Mouse (Mus musculus) hindbrain, embryonic 12.5 days (tissue): ENCODE data around the gene Cep131. TPM values are rescaled to one million over a fixed set of nuclear protein-coding genes. Genes with fewer than 3 reads are reported as not detected.

Source experiments
- ATAC-seq: fragments of 200-750 bp; cut with Nextera tagmentation; 2 replicates; pipeline ENCODE4 v1.8.0; 2017; ENCODE audit warnings: moderate TSS enrichment; ENCODE audit not compliant: low FRiP score
- H3K27ac ChIP-seq: fragments of 300-500 bp; sonication (generic); 2 replicates; pipeline ENCODE4 v1.5.1; 2016; ENCODE audit warnings: mild to moderate bottlenecking
- H3K27me3 ChIP-seq: fragments of 300-500 bp; sonication (generic); 2 replicates; pipeline ENCODE4 v1.6.1; 2016; ENCODE audit warnings: mild to moderate bottlenecking
- H3K36me3 ChIP-seq: fragments of 300-500 bp; sonication (generic); 2 replicates; pipeline ENCODE4 v1.6.1; 2016; ENCODE audit warnings: mild to moderate bottlenecking
- H3K4me1 ChIP-seq: fragments of 300-500 bp; sonication (generic); 2 replicates; pipeline ENCODE4 v1.6.1; 2016
- H3K4me2 ChIP-seq: fragments of 300-500 bp; sonication (generic); replicated peaks from 2 replicates; pipeline ENCODE4 v1.6.1; 2016; ENCODE audit warnings: mild to moderate bottlenecking
- H3K4me3 ChIP-seq: fragments of 300-500 bp; sonication (generic); 2 replicates; pipeline ENCODE4 v1.5.1; 2016; ENCODE audit warnings: mild to moderate bottlenecking
- H3K9ac ChIP-seq: fragments of 300-500 bp; sonication (generic); 2 replicates; pipeline ENCODE4 v1.6.1; 2016; ENCODE audit warnings: mild to moderate bottlenecking, moderate library complexity
- H3K9me3 ChIP-seq: fragments of 300-500 bp; sonication (generic); replicated peaks from 2 replicates; pipeline ENCODE4 v1.6.1; 2016; ENCODE audit warnings: mild to moderate bottlenecking
- WGBS: fragments of 180-500 bp; shearing (Covaris S2); methylation state at CpG from one replicate; pipeline ENCODE4 v1.1.7; 2016; 5-methylcytosine and 5-hydroxymethylcytosine counted together
- polyA plus RNA-seq: library from polyadenylated mRNA; unstranded; fragments of >200 nt; fragmentation: Nextera tagmentation; extraction: Ambion mirVana; gene quantifications from 2 replicates; pipeline ENCODE4 v1.2.1, GENCODE M21; 2016

Gene Cep131
- polyA plus RNA-seq, 1 experiment from 2014 or later, result 47.3 TPM

DNA sequence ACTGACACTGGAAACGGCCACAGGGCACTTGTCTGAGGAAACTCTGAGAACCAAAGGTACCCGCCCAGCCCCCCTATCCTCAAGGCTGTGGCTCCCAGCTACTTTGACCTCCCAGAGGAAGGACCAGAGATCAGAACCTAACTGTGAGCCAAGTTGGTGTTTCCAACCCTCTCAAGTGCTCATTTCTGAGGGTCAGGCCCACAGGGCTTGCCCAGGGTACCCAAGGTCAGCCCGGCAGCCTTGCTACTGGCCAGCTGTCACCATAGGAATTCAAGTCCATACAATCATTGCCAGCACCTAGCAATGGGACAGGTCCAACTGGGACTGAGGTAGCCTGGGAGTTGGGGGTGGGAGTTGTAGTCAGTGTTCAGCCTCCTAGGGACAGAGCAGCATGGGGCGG is 4.0 kb upstream of the Cep131 start:
- peaks cover 9% of the 10 kb centered on the region for H3K4me1 ChIP-seq
- H3K36me3 ChIP-seq, result peaks cover 52% of the 10 kb centered on the region
- no peak overlapping the region for H3K27ac ChIP-seq
- 94% methylated on average over 4 of the region's 4 CpGs for WGBS
- no peak for ATAC-seq
- no peaks in the 10 kb centered on the region for H3K9me3 ChIP-seq
- no peak overlapping the region for H3K4me2 ChIP-seq
- no peaks in the 10 kb centered on the region for H3K27me3 ChIP-seq
- H3K9ac ChIP-seq, result no peak overlapping the region
- H3K4me3 ChIP-seq, result no peak overlapping the region

DNA sequence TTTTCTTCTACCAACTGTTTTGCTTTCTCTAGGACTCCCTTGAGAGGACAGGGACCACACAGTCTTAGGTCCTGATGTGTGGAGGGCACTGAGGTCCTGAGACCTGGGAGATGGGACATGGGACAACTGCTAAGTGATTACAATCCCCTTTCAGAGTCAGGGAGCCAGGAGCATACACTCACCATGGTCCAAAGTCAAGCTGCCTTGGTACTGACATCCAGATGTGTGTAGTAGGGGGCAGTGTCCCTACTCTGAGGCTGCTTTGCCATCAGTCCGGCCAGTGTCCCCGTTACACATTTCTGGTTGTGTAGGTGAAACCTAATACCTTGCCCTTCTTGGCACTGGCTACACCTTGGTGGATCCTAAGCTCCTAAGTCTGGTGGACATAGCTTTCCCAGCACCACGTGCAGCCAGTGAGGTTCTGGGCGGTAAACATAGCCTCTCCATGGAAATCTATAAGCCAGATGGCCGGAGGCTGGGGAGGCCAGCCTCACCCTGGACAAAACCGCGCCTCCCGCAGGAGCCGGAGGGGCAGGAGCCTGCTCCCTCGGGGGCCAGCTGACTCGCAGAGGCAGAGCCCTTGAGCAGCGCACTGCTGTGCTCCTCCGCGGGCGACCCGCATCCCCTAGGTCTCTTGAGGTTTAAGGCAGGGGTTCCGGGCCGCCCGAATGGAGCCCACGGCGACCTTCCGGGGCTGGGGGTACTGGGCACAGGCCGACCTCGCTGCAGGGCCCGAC is 568 bp downstream of the Cep131 start:
- Histone ChIP-seq H3K4me1 (peaks cover 18% of the 10 kb centered on the region), H3K4me3 (peak overlapping the region; percentile 98), H3K27me3 (no peaks in the 10 kb centered on the region), H3K36me3 (peaks cover 28% of the 10 kb centered on the region), H3K27ac (peak overlapping the region; percentile 87), H3K4me2 (peak overlapping the region; percentile 87), H3K9ac (peak overlapping the region; percentile 97), H3K9me3 (no peaks in the 10 kb centered on the region)
- WGBS, result under 1% methylated on average over 25 of the region's 25 CpGs
- ATAC-seq, result peak; percentile 41

DNA sequence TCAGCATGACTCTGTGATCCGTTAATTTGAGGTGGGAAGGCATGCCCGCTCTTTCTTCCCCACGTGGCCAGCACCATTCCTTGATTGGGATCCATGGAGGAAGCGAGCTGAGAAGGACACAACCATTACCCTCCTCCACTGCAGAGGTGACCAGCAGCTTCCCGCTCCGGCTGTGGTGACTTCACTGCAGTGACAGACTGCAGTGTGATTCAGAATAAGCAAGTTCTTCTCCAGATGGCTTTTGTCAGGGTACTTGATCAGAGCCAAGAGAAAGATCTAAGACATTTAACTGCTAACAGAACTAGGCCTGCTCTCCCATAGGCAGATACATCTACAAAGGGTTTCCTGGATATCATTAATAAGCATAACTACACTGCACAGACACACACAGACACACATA is 6.3 kb downstream of the Cep131 start:
- no peak for ATAC-seq
- WGBS, result 93% methylated on average over 6 of the region's 6 CpGs
- Histone ChIP-seq H3K4me3 (no peak overlapping the region), H3K9me3 (no peaks in the 10 kb centered on the region), H3K36me3 (peaks cover 77% of the 10 kb centered on the region), H3K27me3 (no peaks in the 10 kb centered on the region), H3K4me1 (peaks cover 5% of the 10 kb centered on the region), H3K9ac (no peak overlapping the region), H3K27ac (no peak overlapping the region), H3K4me2 (no peak overlapping the region)

DNA sequence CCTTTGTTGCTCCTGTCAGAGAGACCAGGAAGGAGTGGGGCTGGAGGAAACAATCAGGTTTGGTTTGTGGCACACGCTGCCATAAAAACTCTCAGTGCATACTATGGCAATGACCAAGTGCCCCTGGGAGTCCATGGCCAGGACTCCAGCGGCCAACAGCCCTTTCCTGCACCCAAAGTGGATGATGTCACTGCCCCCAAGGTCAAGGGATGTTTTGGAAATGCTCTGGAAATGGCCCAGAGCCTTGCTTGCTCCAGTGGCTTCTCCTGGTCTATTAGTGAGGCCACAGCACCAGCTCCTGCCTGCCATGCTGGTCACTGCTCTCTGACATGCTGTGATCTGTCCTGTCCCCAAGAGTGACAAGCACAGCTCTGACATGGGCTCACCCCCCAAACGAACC is 10.4 kb downstream of the Cep131 start:
- no peak overlapping the region for H3K4me3 ChIP-seq
- 88% methylated on average over 3 of the region's 3 CpGs for WGBS
- H3K4me2 ChIP-seq, result no peak overlapping the region
- H3K4me1 ChIP-seq, result peaks cover 6% of the 10 kb centered on the region; the same call in 1 of the 2 replicates
- ATAC-seq, result no peak
- H3K36me3 ChIP-seq, result peaks cover 83% of the 10 kb centered on the region
- H3K27ac ChIP-seq, result no peak overlapping the region
- H3K27me3 ChIP-seq, result peaks cover 5% of the 10 kb centered on the region; the same call in 1 of the 2 replicates
- H3K9me3 ChIP-seq, result no peaks in the 10 kb centered on the region
- no peak overlapping the region for H3K9ac ChIP-seq

DNA sequence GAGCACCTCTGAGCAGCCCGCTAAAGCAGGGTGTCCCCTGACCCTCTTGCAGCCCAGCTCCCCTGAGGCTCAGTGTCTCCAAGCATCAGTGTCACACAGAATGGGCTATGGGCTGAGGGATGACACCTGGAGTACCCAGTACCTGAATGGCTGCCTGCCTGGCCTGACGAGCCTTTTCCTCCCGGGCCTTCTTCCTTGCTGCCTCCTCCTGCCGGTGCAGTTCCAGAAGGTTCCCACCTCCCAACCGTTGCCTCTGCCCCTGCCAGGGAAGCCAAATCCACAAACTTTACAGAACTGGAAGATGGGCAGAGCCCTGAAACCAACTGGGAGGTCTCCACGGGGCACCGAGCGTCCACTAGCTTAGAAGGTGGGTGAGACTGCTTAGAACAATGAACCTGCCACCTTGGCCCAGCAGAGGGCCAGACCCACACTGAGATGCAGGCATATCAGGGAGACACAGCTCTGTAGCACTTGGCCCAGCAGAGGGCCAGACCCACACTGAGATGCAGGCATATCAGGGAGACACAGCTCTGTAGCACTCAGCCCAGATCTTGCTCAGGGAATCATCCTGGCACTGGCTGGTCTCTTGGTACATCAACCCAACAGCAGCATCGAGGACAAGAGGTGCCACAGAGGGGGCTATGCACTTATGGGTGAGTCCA is 13.5 kb downstream of the Cep131 start:
- Histone ChIP-seq H3K4me1 (peaks cover 16% of the 10 kb centered on the region), H3K4me3 (no peak overlapping the region), H3K27ac (no peak overlapping the region), H3K9me3 (no peaks in the 10 kb centered on the region), H3K9ac (no peak overlapping the region), H3K36me3 (peaks cover 84% of the 10 kb centered on the region), H3K4me2 (no peak overlapping the region), H3K27me3 (peaks cover 5% of the 10 kb centered on the region)
- 92% methylated on average over 9 of the region's 9 CpGs for WGBS
- no peak for ATAC-seq

DNA sequence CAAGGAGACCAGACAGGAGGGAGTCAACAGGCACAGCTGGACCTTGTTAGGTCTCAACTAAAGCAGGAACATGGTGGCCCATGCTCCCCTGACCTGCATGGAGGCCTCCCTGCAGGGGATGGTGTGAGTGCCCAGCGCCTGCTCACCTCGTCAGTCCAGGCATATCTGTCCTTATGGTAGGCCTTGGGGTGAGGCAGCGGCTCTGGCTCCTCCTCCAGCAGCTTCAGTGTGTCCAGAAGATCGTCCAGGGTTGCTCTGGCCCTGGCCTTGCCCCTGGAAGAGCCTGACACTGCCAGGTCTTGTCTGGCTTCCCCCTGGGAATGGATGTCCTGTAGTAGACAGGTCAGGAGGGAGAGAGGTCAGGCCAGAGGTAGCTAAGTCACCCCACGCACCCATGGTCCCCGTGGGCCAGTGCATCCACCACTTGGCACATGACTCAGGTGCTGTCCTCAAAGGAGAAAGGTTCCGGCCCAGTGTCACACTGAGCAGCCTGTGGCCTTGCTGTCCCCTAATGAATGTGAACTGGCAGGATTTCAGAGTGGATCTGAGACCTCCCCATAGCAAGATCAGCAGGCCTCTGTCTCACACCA is 14.8 kb downstream of the Cep131 start:
- H3K4me3 ChIP-seq, result no peak overlapping the region
- H3K27ac ChIP-seq, result no peak overlapping the region
- H3K9ac ChIP-seq, result no peak overlapping the region
- H3K27me3 ChIP-seq, result peaks cover 5% of the 10 kb centered on the region
- no peaks in the 10 kb centered on the region for H3K9me3 ChIP-seq
- 83% methylated on average over 7 of the region's 7 CpGs for WGBS
- peaks cover 84% of the 10 kb centered on the region for H3K36me3 ChIP-seq
- no peak overlapping the region for H3K4me2 ChIP-seq
- peaks cover 18% of the 10 kb centered on the region for H3K4me1 ChIP-seq
- ATAC-seq, result no peak

DNA sequence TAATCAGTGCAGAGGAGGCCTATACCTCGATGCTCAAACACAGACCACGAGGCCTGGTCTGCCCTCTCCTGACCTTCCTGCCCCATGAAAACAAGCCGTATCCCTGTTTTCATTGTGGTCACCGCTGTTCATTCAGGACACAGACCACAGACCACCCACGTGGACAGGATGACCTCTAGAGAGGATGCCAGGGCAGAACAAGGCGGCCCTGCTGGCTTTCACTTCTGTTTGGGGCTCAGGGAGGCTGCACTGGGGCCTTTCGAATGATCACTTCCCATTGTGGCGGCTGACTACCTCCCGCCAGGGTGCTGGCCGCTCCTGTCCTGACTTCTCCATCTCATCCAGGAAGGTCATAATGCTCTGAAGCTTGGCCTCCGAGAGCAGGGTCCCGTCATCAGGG is 15.6 kb downstream of the Cep131 start:
- H3K27me3 ChIP-seq, result peaks cover 5% of the 10 kb centered on the region
- 24% methylated on average over 12 of the region's 12 CpGs for WGBS
- no peak for ATAC-seq
- H3K9ac ChIP-seq, result no peak overlapping the region
- H3K27ac ChIP-seq, result no peak overlapping the region
- H3K9me3 ChIP-seq, result no peaks in the 10 kb centered on the region
- no peak overlapping the region for H3K4me3 ChIP-seq
- peaks cover 18% of the 10 kb centered on the region for H3K4me1 ChIP-seq
- H3K4me2 ChIP-seq, result no peak overlapping the region
- H3K36me3 ChIP-seq, result peaks cover 84% of the 10 kb centered on the region

DNA sequence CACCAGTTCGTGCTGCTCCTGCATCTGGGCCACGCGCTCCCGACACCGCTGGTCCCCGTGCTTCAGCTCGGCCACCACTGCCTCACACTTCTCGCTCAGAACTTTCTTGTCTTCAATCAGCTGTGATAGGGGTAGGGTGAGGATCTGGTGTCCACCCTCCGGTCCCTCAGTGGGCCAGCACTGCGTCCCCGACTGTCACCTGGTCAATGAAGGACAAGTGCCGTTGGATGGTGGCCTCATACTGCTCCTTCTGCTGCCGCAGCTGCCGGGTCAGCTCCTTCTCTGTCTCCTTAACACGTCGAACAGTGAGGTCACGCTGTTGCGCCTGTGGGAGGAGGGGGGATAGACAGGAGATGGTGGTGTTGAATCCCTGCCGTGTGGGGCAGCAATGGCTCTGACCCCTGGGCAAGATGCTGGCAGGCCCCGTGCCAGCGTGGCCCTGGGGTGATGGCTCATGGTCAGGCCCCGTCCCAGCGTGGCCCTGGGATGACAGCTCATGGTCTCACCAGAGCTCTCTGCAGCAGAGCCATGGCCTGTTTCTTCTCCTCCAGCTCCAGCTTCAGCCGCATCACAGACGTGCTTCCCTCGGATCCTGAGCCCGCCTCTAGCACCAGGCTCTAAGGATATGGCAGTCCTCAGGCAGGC is 16.2 kb downstream of the Cep131 start:
- no peak overlapping the region for H3K27ac ChIP-seq
- no peak for ATAC-seq
- no peaks in the 10 kb centered on the region for H3K9me3 ChIP-seq
- WGBS, result 82% methylated on average over 22 of the region's 27 CpGs
- H3K9ac ChIP-seq, result no peak overlapping the region
- no peak overlapping the region for H3K4me3 ChIP-seq
- peaks cover 5% of the 10 kb centered on the region for H3K27me3 ChIP-seq
- peaks cover 18% of the 10 kb centered on the region for H3K4me1 ChIP-seq
- H3K4me2 ChIP-seq, result no peak overlapping the region
- H3K36me3 ChIP-seq, result peaks cover 84% of the 10 kb centered on the region

DNA sequence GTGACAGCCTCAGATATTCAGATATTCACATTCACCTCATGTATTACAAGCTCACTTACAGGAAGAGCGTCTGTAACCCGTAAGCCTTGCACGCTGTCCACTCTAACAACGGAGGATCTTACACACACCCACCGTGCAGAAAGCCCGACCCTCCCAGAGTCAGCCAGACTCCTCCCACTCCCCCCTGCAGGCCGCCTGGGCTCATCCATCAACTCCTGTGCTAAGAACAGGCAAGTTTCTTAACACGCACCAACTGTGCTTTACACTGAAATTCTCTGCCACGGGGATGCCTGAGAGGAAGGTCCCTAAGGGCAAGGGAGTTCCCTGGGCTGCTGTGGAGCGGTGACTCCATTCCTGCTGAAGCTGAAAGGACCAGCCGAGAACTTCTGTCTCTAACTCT is 17.4 kb downstream of the Cep131 start:
- no peak overlapping the region for H3K9ac ChIP-seq
- H3K4me2 ChIP-seq, result no peak overlapping the region
- H3K4me3 ChIP-seq, result no peak overlapping the region
- no peaks in the 10 kb centered on the region for H3K9me3 ChIP-seq
- no peak overlapping the region for H3K27ac ChIP-seq
- WGBS, result 19% methylated on average over 11 of the region's 11 CpGs
- peaks cover 17% of the 10 kb centered on the region for H3K4me1 ChIP-seq
- ATAC-seq, result no peak
- H3K27me3 ChIP-seq, result peaks cover 5% of the 10 kb centered on the region
- H3K36me3 ChIP-seq, result peaks cover 94% of the 10 kb centered on the region

DNA sequence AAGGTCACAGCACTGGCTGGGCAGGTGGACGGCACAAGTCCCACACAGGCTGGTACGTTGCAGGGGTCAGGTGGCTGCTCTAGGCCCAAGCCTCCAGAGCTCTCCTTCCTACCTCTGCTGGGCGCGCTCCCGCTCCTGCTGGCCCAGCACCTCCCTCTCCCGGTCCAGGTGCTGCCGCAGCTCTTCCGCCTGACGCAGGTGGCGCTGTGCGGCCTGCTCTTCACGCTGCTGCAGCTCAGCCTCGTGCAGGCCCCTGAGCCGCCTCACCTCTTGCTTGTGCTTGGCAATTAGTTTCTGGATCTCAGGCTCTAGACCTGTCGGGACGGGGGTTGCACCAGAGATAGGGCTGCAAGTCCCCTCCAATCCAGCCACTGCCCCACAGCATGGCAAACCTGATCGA is 18.8 kb downstream of the Cep131 start:
- H3K4me1 ChIP-seq, result peaks cover 17% of the 10 kb centered on the region
- H3K9me3 ChIP-seq, result no peaks in the 10 kb centered on the region
- no peak overlapping the region for H3K9ac ChIP-seq
- H3K27me3 ChIP-seq, result peaks cover 5% of the 10 kb centered on the region
- WGBS, result 60% methylated on average over 17 of the region's 17 CpGs
- peaks cover 98% of the 10 kb centered on the region for H3K36me3 ChIP-seq
- no peak overlapping the region for H3K4me2 ChIP-seq
- H3K27ac ChIP-seq, result no peak overlapping the region
- no peak overlapping the region for H3K4me3 ChIP-seq
- no peak; the same call in 1 of the 2 replicates for ATAC-seq

DNA sequence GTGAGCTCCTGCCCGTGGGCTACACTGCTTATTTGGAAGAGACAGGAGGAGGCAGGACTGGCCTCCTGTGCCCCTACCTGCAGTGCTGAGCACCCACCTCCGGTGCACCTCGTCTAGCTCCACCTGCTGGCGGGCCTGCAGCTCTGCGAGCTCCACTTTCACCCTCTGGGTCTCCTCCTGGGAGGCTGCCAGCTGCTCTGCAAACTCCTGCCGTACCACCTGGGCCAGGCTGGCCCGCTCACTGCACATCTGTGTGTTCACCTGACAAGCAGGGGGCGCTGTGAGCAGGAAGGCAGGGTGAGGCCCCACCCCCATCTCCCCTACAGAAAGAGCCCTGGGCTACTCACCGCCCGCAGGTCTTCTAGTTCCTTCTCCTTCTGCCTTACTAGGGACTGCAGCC is 21.3 kb downstream of the Cep131 start:
- Histone ChIP-seq H3K4me1 (peaks cover 15% of the 10 kb centered on the region), H3K36me3 (peaks cover 73% of the 10 kb centered on the region), H3K9me3 (no peaks in the 10 kb centered on the region), H3K4me3 (no peak overlapping the region), H3K9ac (no peak overlapping the region), H3K4me2 (no peak overlapping the region), H3K27me3 (no peaks in the 10 kb centered on the region), H3K27ac (no peak overlapping the region)
- WGBS, result 37% methylated on average over 10 of the region's 10 CpGs
- ATAC-seq, result no peak

DNA sequence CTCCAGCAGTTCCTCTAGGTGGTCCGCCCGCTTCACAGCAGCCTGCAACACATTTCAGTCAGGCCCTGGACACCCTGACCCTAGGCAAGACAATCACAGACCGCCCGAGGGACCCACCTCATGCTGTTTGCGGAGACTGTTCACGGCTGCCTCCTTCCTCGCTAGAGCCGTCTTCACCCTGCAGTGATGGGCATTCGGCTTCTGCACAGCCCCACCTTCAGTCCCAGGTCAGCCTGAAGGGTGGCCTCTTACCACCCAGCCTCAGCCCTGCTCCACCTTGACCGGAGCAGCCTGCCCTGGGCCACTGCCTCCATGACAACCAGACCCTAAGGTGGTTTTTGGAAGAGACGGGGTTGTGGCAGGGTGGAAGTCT is 22.0 kb downstream of the Cep131 start:
- Histone ChIP-seq H3K9ac (peak overlapping the region; percentile 27; the same call in 1 of the 2 replicates), H3K27ac (no peak overlapping the region), H3K9me3 (no peaks in the 10 kb centered on the region), H3K4me2 (no peak overlapping the region), H3K4me3 (no peak overlapping the region), H3K4me1 (peaks cover 12% of the 10 kb centered on the region), H3K27me3 (no peaks in the 10 kb centered on the region), H3K36me3 (peaks cover 67% of the 10 kb centered on the region)
- 87% methylated on average over 11 of the region's 11 CpGs for WGBS
- ATAC-seq, result no peak
